Mouse (Mus musculus): ENCODE results near the gene Sppl2a.
"Not testable (repeated sequence)": the region's sequence is repeated elsewhere in the genome, so short reads cannot be mapped to it uniquely, and the experiment has no call there.

Sppl2a gene

DNA sequence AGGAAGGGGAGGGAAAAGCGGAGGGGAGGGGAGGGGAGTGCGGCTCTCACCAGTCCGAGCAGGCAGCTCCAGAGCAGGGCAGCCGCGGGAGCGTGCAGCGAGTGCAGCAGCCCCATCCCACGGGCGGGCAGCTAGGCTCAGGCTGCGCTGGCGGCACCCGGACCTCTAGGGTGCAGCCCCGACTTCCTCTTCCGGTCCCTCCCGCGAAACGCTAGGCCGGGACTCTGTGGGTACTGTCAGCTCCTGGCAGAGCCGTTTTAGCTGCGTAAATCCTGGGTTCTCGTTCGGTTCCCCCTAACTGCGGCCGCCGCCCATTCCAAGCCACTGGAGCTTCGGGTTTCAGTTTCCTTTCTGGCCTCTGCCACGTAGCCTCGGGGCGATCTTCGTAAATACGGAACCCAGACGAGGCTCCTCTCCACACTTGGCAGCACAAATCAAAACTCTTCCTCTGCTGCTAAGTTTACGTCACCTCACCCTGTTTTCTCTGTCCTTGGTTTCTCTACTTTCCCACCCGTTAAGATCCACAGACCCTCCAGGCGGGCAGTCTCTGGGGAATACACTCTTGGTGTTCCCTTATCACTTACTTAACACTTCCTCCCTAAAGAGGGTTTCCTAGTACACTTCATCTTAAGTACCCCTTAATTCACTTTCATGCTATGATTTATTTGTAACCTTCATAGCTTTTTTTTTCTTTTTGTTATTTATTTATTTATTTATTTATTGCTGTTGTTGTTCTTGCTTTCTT is at the start of gene Sppl2a:
Gene Sppl2a, minus strand, starts transcription at position 339 of the 745 bp plus-strand sequence.
- peak; percentile 92 for DNase-seq (ENCODE audit: low spot score)

DNA sequence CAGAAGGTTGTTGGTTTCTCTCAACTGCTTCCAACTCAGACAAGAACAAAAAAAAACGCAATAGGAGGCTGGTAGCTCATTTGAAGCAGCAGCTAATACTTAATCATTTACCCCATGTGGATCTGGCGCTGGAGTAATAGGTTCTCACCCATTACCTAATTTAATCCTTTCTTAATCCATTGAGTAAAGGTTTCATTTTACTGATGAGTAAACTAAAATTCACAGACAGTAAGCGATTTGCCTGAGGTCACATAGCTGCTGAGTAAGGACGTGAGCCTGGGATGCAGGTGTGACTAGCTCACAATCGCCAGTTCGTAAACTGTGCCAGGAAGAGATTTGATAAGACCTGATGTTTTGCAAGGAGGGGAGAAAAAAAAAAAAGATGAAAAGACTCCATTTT is 44.4 kb upstream of the Sppl2a start:
- no peak for DNase-seq (ENCODE audit: low spot score)

DNA sequence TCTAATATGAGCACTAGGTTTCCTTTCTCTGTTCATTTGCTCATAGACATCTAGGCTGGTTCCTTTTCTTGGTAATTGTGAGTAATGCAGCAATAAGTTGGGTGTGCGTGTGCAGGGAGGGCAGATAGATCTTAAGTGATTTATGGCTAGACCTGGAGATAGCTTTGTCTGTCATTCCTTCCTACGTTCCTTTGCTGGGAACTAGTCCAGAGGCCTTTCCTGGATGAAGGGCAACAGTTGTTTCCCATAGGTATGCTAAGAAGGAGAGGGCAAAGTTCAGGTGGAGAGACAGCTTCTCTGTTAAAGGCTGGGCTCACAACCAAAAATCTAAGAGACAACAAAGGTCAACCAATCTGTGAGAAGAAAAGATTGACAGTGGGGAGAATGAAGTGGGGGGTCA is 28.7 kb upstream of the Sppl2a start:
- DNase-seq (ENCODE audit: low spot score) = no peak

DNA sequence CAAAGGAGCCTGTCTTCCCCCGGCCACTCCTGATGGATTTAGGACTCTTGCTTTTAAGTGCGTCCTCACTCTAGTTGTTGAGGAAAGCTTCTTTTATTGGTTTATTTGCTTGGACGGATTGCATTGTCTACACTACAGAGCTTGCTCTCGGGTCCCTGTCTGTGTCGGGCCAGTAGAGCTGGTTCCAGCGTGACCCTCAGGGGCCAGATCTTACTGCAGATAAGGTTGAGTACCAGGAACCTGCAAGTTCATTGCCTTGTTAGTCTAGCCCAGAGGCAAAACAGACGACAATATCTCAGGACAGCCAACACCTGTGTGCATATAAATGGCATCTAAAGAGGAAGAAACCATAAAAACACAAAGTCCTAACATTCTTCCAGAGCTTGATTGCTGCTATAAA is 22.6 kb upstream of the Sppl2a start:
- DNase-seq (ENCODE audit: low spot score) = no peak

DNA sequence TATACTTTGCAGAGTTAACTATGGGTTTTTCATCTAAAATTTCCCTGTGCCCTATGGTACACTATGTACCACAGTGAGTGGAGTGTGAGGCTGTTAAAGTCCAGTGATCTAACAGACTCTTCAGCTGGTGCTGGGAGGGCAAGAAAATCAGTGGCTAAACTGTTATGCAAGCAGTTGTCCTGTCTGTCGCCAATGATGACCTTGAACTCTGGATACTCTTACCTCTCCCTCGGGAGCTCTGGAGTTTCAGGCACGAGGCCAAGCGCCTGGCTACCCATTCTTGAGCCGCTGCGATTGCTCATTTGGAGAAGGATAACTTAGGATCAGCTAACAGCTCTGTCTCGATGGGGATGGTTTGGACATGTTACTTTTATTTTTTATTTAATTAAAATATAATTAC is 18.1 kb upstream of the Sppl2a start:
- no peak for DNase-seq (ENCODE audit: low spot score)

DNA sequence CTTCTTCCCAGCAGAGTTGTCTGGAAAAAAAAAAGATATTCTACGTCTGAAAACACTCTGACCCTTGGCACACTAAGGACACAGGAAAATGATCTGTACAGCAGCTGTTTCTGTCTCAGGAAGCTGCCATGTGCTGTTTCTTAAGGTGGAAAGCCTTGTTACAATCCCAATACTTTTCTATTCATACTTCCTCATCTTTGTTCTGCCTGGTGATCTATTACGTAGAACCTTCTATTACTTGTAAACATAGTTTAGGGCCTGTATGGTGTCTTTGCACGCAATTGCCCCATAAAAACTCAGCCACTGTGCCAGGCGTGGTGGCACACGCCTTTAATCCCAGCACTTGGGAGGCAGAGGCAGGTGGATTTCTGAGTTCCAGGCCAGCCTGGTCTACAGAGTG is 17.4 kb upstream of the Sppl2a start:
- no peak for DNase-seq (ENCODE audit: low spot score)

DNA sequence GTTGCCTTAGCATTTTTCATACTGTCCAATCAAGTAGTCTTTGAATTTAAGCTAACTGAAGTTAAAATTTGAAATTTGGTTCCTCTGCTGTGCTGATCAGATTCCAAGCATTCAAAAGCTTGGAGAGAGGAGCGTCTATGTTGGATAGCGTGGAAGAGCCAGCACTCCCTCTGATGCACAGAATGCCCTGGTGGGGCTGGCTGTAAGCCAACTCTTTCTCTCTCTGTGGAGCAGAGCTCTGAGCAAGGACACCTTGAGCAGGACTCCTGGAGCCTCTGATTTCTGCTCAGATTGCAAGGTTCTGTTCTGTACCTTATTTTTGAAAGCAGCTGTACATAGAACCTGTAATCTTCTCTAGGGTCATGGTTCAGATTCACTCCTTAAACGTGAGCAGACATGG is 16.8 kb upstream of the Sppl2a start:
- DNase-seq (ENCODE audit: low spot score) = no peak

DNA sequence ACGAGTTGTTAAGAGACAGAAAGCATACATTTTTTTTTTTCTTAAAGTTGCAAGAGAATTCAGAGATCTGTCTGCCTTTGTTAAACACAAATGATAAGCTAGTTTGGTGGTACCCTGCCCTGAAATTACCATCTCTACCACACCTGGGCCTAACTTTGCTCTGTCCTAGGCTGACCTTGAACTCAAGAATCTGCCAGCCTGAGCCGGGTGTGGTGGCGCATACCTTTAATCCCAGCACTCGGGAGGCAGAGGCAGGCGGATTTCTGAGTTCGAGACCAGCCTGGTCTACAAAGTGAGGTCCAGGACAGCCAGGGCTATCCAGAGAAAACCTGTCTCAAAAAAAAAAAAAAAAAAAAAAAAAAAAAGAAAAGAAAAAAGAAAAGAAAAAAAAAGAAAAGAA is 16.3 kb upstream of the Sppl2a start:
- DNase-seq (ENCODE audit: low spot score) = not testable (repeated sequence)

DNA sequence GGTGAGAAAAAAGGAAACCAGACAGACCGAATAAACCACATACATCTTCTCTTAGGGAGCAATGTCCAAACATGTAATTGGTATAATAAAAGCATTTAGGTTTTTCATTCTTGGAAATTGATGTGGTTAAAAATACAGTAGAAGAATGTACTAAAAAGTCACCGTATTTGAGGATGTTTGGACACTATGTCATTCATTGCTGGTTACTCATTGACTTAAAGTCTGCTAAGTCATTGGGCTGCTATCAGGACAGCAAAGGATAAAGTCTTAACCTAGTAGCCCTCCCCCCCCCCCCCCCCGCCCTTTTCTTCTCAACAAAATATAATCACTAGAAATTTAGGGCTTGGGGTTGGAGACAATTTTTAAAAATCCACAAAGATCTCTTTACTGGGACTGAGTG is 15.2 kb upstream of the Sppl2a start:
- no peak for DNase-seq (ENCODE audit: low spot score)

DNA sequence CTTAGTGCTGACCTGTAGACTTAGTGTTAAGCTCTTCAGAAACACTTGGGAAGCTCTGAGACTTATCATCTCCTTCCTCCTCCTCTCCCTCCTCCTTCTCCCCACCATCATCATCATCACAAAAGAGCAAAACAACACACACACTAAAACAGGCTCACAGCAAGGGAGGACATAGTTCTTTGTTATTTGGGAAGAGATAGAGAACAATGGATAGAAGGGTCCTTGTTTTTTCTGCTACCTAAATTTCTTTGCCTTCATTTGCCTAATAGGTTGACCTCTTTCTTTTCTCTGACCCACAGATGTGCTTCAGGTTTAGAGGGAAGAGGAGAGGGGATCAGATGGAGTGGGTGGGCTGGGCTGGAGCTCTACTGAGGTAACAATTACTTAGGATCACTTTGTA is 14.6 kb upstream of the Sppl2a start:
- DNase-seq (ENCODE audit: low spot score) = no peak

DNA sequence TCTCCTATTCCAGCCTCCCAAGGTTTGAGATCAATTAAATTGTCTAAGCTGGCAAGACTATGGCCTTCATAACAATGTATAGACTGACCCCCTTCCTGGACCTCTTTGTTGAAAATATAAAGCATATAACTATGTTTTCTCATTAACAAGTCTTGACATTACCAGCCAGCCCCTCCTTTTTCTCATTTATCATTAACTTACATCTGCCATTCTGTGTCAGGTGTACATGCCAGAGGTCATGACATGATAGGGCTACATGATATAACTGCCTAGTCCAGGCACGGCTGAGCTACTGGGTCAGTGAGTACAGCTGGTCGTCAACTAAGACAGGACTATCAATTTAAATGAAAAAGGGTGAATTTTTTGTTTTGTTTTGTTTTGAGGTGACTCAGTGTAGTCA is 10.2 kb upstream of the Sppl2a start:
- DNase-seq (ENCODE audit: low spot score) = no peak

DNA sequence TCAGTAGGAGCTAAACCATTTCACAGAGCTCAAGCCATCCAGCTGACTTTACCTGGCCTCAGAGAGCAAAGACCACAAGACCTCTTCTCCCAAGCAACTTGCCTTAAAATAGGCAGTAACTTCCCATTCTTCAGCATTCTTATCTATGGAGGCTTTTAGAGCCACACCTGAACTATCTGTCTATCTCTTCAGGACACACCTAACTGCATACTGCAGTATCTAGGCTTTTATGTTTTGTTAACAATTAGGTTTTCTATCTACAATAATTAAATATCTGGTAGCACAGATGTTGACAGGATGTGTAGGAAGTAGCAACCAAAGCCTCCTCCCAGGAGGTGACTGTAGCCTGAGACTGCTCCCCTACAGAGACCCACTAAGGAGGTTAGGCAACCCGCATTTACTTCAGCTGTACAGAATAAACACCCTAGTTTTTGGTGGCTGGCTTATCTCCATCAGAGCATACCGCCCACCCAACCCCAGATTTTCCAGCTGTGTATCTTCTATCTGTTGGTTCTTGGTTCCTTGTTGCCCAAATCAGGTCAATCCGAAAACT is 7.4 kb upstream of the Sppl2a start:
- no peak for DNase-seq (ENCODE audit: low spot score)

DNA sequence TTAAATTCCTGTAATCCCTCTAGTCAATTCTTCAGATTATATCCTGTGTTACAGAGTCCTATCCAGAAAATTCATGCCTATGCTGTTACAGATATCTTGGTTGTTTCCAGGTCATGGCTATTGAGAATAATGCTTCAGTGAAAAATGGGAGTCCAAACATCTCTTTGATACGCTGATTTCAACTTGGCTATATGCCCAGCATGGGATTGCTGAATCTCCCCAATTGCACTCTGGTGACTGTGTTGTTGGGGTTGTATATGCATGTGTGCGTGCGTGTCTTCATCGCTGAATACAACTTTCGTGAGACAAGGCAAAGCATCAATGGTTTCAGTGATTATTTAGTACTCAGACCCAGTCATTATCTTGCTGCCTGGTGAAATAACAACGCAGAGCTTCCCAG is 5.0 kb upstream of the Sppl2a start:
- DNase-seq (ENCODE audit: low spot score) = no peak

DNA sequence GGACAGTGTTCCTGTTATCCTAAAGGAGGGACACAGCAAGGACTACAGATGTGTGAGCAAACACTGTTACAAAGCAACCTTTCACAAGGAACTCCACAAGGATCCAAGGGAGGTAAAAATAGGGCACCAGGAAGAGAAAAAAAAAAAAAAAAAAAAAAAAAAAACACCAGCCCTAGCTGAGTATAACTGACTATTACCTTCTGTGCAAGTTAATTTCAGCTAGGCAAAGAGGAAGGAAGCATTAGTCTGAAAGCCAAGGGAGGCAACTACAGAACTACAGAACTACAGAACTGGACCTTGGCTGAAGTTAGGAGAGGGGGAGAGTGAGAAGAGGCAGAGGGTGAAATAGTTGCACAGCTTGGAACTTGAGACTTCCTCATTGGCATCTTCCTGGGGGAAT is 886 bp upstream of the Sppl2a start:
- peak; percentile 4 for DNase-seq (ENCODE audit: low spot score)

DNA sequence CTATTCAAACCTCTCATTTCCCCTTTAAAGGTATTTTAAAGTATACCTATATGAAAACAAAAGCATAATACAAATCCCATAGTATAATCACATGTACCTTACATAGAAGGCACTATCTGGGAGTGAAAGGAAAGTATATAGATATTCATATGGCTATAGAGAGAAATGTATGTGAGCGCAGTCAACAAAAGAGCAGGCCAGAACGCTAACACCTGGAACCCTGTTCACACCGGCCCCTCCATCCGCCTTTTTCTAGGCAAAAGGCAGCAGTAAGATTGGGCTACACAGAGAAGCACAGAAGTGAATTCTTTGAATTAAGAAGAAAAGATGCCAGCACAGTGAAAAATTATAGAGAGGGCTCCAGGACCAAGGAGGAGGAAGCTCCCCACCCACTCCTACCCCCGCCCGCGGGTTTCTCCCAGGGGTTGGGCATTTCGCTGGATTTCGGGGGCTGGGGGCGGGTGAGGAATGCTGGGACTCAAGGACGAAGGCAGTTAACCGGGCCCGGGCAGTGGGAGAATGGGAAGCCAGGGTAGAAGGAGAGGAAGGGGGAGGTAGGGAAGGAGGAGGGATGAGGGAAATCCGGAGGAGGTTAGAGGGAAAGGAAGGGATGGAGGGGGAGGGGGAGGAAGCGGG is 656 bp downstream of the Sppl2a start:
- DNase-seq (ENCODE audit: low spot score) = no peak

DNA sequence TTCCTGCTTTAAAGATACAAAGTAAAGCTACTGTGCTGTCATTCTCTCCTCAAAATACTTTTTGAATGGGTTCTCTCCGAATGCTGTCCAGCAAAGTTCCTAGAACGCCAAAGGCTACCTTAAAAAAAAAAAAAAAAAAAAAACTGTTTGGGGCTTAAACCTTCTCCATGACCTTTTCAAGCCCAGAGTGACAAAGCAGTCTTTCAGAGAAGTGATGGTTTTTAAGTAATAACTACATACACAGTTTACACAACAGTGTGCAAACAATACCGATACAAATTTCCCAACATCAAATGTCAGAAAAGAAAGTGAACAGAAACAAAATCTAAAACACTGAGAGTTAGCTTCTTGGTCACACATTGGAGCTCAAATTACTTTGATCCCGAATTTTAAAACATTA is 1.3 kb downstream of the Sppl2a start:
- no peak for DNase-seq (ENCODE audit: low spot score)

DNA sequence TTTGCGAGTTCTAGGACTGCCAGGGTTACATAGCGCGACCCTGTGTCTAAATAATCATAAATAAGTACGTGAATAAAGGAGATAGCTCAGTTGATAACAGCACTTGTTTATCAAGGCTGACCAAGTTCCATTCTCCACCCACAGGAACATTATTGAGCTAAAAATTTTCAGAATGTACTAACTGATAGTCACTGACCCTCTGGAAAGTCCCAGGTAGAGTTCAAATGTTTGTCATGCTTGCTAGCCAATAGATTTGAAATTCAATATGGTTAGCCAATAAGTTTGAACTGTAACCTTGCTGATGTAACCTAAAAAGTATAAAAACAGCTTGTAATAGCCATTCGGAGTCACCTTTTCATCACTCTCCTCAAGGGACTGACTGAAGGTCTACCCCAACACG is 4.4 kb downstream of the Sppl2a start:
- DNase-seq (ENCODE audit: low spot score) = no peak

DNA sequence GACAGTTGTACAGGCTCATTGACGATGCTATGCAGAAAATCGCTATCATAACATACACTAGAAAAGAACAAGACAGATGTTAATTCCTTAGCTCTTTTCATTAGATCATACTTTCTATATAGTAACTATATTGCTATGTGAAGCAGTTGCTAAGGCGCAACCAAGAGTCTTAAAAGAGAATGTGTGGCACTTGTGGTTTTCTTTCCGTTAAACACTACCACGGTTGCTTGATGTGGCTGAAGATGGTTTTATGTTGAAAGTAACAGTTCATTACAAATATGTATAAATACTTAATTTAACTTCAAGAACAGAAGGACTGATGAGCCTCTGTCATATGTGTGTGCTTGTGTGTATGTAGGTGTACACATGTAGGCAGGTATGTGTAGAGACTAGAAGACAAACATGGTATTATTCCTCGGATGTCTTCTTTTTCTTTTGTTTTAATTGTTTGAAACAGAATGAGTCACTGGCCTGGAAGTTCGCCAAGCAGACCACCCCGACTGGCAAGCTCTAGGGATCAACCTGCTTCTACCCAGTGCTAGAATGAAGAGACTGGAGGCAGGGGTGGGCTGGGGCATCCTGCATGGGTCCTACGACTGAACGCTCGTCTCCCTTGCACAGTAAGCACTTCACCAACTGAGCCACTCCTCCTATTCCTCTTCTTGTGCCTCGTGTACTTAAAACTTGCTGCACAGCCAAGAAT is 12.5 kb downstream of the Sppl2a start:
- no peak for DNase-seq (ENCODE audit: low spot score)

DNA sequence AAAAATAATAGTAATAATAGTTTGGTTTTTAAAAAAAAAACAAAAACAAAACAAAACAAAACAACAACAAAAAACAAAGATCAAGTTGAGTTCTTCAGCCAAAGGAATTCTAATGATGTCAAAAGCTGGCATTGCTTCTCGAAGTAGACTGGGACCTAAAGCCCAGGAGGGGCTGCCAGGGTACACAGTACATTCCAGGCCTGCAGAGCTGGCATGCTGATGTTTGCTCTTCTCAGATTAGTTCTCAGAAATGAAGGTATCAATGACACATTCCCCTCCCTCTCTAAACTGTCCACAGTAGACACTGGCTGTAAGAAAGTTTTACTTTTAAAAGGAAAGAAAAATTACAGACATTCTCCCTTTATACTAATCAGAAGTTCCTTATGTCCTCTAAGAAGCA is 16.8 kb downstream of the Sppl2a start:
- no peak for DNase-seq (ENCODE audit: low spot score)

DNA sequence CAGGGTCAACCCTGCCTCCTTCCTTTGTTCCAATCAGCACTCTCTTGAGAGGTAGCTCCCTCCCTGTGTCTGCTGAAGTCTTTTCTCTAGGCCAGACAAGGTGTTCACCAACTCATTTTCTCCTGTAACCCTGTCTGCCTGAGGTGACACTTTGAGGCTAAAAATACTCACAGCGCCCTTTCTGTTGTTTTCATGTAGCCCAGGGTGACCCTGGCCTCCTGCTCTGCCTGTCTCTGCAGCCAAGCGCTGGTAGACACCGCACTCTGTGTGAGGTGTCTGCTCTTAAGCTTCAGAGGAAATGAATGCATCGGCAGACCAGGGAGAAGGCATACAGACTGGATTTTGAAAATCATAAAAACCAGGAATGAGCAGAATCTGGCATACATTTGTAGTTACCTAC is 18.9 kb downstream of the Sppl2a start:
- no peak for DNase-seq (ENCODE audit: low spot score)

DNA sequence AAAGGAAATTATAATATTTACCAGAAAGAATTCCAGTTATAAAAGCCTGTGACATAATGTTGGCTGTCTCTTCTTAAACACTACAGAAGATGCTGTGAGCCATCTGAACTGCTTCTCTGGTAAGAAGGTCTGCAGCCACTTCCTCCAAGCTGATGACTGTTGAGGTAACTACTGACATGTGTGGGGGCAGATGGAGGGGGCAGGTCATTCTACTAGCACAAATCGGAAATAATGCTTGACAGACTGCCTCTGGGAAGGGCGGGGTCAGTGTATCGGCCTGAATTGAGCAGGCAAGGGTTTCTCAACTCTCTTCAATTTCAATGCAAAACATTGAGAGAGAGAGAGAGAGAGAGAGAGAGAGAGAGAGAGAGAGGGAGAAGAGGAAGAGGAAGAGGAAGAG is 28.9 kb downstream of the Sppl2a start:
- DNase-seq (ENCODE audit: low spot score) = no peak

DNA sequence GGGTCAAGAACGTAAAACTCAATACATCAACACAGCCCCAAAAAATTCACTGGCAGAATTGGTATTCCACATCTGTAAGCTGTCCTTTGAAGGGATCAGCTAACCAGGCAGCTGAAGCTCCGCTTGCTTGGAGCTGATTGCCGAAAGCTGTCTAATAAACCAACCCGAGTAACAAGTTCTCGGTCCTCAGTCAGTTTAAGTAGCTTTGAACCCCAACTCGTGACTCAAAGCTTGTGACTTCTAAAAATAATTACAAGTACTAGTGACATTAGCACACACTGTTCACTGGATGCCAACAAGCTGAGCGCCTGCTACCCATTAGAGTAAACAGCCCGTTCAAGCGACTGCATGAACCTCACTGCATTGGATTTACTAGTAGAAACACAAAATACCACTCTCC is 35.5 kb downstream of the Sppl2a start:
- DNase-seq (ENCODE audit: low spot score) = no peak

DNA sequence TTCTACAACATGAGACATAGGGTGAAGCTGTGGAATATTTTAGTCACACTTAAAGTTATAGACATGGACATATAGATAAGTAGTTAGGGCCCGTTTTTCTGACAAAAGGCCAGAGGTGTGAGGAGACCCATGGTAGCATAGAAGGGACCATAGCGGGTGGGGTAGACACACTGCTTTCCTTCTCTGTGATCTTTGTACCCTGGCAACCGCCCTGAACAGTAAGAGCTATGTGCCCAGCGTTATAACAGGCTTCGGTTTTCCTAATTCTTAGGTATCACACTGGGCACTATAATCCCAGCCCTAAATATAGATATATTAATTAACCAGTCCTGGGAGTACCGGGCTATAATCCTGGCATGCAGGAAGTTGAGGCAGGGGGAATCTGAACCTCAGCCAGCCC is 36.1 kb downstream of the Sppl2a start:
- DNase-seq (ENCODE audit: low spot score) = no peak

All from lung, postnatal 25 days (tissue).